Mouse (Mus musculus) heart, postnatal 10 days (tissue): Measurements from ENCODE around the gene Gm20388. TPM values are rescaled to one million over a fixed set of nuclear protein-coding genes. Genes with fewer than 3 reads are reported as not detected.

Experiments used
- DNase-seq, 2 experiments: peaks; one replicate each; pipeline ENCODE4 v3.0.0; 2021
- intact Hi-C: fragments of 180-260 bp; cut with DNase I; formaldehyde crosslinking; loops from one replicate; pipeline ENCODE4 v1.15.1; 2025
- total RNA-seq, 2 experiments: library from RNA; stranded (reverse); gene quantifications; 2 replicates each; pipeline ENCODE4 v1.2.3; 2021

The Gm20388 gene
- total RNA-seq, 2 experiments from 2014 or later, result 2.0 to 2.2 TPM

DNA sequence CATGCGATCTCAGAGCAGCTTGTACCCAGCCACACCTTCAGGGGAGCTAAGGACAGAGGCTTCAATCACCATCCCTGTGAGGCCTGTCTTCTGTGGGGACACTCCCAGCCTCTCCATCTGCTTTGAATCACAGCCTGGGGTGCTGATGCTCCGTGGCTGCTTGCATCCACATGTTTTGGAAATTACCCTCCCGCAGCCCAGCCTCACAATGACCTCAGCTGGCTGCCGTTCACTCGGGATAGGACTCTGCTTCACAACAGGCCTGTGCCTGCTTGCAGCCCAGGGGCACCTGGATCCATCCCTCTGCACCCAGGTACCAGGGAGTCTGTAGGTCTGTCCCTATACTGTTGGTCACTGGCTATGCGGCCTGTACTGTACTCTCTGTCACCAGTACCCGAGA, 2153.7 kb downstream of the Gm20388 start:
- peak; percentile 37 to 60 for DNase-seq
- intact Hi-C loops, result no loop called here

DNA sequence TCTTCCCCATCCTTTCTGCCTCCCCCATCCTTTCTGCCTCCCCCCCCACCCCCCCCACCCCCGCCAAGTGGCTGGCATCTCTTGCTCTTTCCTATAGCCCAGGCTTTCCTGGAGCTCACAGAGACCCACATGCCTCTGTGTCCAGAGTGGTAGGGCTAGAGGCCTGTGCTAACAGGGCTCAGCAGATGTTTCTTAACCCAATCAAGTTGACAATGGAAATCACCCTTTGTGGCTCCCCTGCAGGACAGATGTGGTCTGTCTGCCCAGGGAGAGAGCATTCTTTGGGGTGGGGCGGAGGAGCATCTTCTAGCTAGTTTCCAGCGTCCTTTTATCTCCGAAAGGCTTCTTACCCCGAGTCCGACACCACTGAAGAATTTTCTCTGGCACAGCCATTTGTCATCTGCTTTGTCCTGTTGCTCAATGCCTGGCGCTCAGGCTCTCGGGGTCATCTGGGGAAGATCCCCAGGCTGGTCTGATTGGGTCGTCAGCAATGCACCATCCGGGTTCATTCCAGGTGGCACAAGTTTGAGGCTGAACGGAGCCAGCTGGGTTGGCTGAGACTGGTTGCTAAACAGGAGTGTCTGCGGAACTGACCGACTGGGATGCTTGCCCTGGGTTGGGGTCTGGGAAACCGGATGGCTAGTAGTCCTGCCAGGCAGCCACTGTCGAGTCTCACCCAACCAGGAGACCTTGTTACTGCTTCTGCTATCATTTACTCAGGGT, 2157.3 kb downstream of the Gm20388 start:
- no peak for DNase-seq
- intact Hi-C loops, result no loop called here

DNA sequence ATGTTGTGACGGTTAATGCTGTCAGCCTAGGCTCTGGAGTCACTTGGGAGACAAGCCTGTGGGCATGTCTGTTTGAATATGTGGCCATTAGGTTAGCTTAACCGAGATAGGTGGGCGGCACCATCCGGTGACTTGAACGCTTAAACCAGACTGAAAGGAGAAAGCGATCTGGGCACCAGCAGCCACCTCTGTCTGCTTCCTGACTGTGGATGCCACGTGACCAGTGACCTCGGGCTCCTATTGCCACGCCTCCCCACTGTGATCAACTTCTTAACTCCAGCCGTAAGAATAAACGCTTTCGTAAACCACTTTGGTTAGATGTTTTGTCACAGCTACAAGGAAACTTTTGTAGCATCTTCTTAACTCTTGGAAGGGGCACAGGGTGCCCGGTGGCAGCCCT, 2158.0 kb downstream of the Gm20388 start:
- DNase-seq, result no peak
- intact Hi-C loops, result no loop called here

DNA sequence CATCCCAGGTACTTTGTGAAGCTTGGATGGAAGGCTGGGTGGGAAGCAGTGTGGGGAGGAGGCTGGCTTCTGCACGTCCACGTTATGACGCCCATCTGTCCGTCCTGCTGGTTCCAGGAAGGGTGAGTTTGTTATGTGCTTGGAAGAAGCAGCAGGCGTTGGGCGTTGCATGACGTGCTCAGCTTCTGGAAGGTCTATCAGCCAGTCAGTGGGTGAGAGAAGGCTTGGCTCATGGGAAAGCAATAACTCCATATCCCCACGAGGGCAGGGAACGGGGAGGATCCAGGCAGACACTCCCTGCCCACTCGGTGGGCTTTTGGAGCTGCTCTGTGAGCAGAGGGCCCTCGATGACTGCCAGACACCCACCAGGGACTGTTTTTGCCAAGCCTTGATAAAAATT, 2158.6 kb downstream of the Gm20388 start:
- no peak for DNase-seq
- intact Hi-C loops, result no loop called here

DNA sequence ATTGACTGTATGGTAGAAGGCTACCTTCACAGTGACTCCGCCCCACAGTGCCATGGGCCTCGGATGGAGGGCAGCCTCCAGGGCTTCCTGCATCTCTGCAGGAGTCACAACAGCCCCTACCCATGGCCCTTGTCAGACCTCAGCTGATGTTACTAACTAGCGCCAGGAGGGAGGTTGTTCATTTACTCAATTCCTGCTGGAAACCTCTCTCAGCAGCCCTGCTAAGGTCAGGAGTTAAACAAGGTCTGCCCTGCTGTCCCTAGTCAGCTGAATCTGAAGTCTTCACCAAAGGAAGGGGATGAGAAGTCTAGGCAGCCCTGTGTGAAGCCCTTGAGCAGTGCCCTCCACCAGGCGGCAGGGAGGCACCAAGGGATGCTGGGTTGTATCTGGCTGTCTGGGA, 2160.6 kb downstream of the Gm20388 start:
- no peak for DNase-seq
- intact Hi-C loops, result no loop called here

DNA sequence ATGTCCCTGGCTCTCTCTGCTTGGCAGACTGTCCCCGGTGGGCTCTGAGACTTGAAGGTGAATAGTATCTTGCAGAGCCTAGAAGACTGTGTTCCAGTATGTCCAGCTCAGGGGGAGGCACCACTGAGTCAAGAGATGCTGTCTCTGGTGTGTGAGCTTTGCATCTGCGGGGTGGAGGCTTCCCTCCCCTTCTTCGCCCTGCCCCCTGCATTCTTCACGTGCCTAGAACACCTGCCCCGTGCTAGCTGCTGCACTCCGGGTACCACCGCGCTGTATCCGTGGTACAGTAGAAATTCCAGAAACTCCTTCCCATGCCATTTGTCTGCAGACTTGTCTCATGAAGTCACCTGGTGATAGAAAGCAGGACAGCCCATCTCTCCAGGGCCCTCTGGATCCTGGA, 2163.3 kb downstream of the Gm20388 start:
- intact Hi-C loops, result no loop called here
- no peak for DNase-seq

DNA sequence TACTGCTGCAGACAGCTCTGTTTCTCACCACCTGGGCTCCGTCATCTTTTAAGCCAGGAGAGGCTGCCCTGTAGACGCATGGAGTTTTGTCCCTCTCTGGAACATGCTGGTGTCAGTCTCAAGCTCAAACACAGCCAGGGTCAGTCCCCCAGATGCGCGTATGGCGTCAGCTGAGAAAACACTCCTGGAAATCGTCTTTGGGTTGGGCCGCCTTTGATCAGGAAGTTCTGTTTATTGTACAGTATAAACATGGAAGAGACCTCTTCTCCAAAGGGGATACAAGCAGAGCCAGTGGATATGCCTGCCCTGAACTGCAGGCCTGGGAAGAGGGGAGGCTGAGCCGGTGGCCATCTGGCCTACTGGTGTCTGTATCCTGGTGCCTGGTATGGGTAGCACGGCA, 2163.8 kb downstream of the Gm20388 start:
- intact Hi-C loops, result no loop called here
- DNase-seq, result no peak

DNA sequence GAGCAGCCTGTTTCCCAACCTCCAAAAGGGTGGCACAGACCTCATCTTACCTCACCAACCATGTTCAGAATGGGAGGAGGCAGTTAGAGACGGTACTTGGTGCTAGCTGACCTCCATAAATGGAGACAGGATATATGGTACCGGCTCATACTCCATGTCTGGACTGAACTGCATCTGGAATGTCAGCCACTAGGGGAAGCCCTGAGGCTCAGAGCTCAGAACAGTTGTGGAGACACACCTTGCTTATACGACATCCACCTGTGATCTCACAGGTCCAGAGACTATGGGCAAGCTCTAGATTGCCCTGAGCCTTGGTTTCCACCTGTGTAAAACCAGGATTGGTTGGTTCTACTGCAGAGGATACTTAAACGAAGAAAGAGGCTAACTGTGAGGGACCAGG, 2164.3 kb downstream of the Gm20388 start:
- DNase-seq, result no peak
- intact Hi-C loops, result no loop called here

DNA sequence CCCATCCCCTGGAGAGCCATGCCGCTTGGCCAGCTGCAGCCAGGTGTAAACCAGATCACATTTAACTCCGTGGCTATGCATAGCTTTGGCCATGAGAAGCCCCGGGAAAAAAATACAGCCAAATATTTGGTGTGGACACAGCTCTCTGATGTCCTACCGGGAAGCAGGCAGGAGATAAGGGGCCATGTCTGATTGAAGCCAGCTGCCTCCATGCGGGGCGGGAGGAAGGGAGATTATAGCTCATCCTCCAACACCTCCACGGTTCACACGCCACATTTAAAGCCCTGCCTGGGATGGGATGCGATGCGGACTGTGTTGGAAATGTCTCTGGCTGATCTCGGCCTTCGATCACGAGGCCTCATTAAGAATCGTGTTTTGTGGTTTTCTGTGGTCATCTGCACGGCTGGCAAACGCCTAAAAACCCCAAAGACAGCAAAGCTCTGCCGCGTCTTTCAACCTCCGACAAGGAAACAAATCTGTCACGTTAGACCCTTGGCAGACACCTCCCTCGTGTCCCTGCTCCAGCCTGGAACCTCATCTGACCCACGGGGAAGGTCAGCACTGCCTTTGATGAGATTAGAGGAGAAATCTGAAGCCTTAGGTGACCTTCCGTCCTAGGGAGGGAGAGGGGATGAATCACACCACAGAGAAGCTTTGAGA, 2165.7 kb downstream of the Gm20388 start:
- no peak for DNase-seq

DNA sequence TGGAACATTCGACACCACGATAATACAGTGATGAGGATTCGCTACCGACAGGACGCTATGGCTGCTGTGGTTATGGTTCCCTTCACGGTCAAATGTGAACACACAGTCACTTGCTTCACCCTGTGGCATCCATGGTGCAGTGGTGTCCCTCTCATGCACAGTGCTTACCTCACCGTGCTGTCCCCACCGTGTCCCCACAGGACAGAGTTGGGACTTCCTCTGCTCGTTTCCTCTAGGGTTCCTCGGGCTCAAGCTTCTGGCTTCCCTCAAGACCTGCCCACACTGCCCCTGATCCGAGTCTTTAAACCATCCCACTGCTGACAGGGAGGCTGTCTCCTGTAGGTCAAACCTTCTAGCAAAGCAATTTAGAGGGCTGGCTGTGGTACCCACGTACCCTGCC, 2167.7 kb downstream of the Gm20388 start:
- intact Hi-C loops, result no loop called here
- DNase-seq, result no peak

More for the DNA sequence above, 2165.7 kb downstream of the Gm20388 start:
- intact Hi-C loops, result no loop called here

DNA sequence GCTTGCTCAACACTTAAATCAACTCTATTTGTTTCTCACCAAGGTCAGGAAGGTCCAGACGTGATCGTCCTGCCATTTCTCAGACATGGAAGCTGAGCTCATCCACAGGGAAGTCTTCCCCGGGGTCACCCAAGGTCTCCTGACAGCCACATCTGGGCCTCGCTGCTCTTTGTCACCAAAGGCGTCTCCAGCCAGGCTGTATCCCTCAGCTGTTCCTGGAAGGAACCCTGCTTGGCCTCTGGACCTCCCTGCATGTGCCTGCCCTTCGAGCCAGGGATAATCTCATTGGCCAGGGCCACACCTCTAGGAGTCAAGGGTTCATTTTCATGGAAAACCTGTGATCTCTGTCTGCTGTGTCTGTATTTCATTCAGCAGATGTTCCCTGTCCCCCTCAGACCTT, 2168.5 kb downstream of the Gm20388 start:
- DNase-seq, result peak; percentile 71 to 73
- intact Hi-C loops, result no loop called here

DNA sequence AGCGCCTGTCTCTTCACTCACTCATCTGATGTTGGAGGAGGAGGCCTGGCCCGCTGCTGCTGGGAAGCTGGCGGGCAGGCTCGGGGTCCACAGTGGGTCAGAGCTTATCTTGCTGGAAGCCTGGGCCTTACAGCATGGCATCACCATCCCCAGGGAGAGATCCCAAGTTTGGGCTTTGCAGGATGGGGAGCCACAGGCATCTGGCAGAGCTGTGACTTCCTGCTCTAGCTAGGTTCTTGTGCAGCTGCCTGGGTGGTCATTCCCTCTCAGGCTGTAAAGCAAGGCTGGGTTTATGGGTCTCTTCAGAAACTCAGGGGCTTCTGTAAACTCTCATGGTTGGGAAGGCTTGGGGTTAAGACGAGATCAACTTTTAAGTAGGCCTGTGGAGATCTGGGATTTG, 2169.7 kb downstream of the Gm20388 start:
- no peak for DNase-seq
- intact Hi-C loops, result loop anchor here (5.0 kb wide), 1 partner anchor 62 kb away; no protein-coding TSS in a partner anchor

DNA sequence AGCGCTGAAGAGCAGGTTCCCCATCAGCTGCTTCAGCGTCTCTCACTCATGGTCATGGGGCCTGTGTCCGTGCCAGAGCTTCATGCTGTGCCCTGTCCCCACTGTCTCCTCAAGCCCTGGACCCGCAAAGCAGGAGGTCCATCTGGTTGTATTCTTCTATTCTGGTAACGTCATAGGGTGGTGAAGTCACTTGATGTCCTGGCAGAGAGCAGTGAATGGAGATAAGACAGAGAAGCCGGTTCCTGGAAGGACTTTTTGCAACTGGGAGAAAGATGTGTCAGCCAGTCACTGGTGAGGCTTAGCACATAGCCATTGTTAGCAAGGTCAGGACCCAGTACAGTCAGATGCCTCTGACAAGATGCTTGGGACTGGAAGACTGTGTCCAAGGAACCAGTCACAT, 2172.8 kb downstream of the Gm20388 start:
- intact Hi-C loops, result loop anchor here (5.0 kb wide), 1 partner anchor 59 kb away; no protein-coding TSS in a partner anchor

DNA sequence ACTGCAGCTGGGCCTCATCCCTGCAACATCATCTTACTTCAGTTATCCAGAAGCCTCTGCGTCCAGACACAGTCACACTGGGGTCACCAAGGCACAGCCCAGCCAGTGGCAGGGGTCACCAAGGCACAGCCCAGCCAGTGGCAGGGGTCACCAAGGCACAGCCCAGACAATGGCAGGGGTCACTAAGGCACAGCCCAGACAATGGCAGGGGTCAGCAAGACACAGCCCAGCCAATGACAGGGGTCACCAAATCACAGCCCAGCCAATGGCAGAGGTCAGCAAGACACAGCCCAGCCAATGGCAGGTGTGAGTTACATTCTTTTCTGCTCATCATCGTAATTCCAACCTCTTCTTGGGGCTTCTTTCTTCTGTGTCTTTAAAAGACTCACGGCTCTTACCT, 2173.5 kb downstream of the Gm20388 start:
- intact Hi-C loops, result loop anchor here (5.0 kb wide), 1 partner anchor 58 kb away; no protein-coding TSS in a partner anchor
- DNase-seq, result no peak

More for the DNA sequence above, 2172.8 kb downstream of the Gm20388 start:
- peak; percentile 56 to 61 for DNase-seq

DNA sequence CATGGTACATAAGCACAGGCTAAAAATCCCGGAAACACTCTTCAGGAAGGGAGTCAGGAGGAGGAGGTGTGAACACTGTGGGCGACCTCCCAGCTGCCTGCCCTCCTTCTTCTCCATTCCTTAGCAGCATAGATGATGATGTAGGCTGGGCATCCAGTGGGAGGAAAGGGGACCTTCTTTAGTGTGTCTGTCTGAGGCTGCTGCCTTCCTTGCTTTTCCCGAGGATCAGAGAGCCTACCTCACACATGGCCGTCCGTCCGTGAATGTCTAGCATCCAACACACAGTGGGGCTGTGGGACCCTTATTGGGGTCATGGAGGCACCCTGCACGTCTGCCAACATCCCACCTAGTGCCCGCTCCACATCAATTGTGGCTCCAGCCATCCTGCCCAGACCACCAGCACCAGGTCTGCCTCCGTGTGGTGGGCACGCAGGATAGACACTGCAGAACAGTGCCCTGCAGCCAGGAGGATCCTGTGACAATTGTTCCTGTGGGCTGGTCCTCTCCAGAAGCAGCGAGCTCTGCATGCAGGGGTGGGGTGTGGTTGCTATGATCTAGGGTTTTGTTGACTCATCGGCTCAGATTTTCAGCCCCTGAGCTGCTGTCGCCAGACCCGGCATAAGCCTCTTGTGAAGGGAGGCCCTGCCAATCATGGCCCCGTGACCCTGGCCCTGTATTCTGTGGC, 2174.2 kb downstream of the Gm20388 start:
- no peak for DNase-seq
- intact Hi-C loops, result loop anchor here (5.0 kb wide), 1 partner anchor 57 kb away; no protein-coding TSS in a partner anchor

DNA sequence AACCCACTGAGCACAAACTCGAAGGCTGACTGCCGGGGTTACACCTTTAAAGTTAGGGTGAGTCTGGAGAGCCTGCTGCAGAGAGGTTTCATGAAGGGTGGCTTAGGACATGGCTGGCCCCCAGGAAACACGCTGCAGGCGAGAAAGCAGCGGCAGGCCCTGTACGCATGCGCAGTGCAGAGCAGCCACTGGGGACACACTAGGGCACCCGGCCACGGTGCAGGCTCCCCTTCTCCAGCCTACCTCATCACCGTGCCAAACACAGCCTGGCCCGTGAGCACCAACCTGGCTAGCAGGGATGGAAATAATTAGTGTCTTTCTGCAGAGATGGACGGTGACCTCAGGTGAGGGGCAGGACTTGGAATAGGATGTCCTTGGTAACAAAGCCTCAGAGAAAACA, 2175.4 kb downstream of the Gm20388 start:
- intact Hi-C loops, result no loop called here
- DNase-seq, result no peak

DNA sequence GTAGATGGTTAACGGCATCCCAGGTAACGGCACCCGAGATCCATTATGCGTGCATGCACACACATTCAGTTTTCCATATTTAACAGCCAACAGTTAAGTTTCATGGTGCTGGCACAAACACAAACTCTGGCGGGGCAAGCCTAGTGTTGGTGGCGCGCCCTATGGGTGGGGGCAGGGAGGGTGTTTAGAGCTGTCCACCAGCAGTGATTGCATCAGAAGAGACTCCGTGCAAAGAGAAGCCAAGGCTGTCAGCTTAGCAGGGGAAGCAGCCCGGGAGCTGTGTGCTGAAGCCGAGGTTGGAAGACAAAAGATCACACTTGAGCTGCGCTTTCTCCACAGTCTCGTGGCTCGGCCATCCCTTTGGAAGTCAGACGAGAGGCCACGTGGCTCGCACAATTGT, 2178.0 kb downstream of the Gm20388 start:
- intact Hi-C loops, result no loop called here
- DNase-seq, result no peak

DNA sequence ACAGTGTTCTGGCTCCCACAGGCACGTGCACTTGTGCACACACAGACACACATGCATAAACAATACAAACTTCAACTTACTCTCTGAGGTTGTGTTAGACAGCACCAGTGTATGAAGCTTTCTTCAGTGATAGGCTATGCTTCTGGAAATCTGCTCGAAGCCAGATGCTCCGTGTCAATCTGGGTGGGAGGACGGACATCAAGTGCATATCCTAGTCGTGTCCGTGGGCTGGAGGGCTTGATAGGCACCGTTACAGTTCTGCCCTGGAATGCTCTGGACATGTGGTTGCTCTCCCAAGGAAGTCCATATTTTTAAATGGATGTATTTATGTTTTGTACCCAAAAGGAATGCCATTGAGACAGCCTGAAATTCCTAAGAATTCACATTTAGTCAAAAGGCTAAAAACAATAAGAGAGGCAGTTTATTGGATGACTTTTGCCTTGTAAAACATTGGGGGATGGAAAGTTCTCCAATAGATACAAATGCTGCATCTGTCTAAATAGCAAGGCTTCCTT, 2178.6 kb downstream of the Gm20388 start:
- intact Hi-C loops, result no loop called here
- DNase-seq, result no peak

DNA sequence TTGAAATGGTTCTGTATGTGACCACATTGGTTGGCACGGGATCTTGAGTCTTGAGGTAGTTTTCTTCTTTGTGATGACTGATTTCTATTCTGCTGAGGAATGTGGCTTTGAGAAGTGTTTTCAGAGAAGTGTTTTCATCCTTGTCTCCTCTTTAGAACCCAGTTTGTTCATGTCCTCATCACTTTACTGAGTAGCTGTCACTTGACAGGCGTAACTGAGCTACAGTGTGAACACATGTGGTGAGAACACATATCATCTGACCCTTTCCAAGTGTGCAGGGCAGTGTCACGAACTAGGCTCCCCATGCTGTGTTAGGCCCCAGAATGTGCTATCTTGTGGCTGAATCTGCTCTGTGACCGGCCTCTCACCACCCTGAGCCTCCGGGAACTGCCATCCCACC, 2181.8 kb downstream of the Gm20388 start:
- intact Hi-C loops, result no loop called here
- no peak for DNase-seq

DNA sequence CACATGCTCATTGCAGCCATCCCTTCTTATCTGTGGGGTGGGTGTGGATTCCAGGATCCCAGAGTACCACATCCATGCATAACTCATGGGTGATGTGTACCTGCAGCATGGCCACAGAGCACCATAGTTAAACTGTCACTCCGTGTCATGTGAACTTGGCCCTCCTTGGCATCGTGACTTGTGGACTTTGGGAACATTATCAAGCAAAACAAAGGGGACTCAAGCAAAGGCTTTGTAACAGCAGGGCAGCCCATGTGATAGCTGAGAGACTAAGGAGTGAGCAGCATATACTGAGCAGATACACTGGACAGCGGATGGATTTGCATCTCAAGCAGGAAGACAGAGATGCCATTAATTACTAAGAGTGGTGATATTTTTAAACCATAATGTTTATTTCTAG, 2188.1 kb downstream of the Gm20388 start:
- DNase-seq, result no peak
- intact Hi-C loops, result no loop called here

DNA sequence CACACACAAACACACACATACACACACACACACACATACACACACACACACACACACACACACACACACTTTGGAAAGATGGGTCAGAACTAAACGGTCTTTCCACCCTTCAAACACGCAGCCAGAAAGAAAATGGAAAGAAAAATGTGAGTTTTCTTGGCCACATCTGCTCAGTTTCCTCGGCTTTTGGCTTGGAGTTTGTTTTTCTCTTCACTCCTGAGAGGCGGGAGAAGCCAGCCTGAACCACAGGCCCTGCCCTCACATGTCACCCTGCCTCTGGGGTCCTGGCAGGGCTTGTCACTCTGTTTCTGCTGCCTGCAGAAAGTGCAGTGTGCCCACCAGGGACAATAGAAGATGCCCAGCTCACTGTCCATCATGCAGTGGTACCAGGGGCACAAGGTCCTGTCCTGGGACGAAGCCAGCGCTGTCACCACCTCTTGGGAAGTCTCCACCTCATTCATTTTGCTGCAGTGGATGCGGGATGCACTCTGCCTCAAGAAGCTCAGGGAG, 2189.1 kb downstream of the Gm20388 start:
- DNase-seq, result no peak

More for the DNA sequence above, 2189.1 kb downstream of the Gm20388 start:
- intact Hi-C loops, result no loop called here
